Mouse (Mus musculus) erythroblast, embryonic 14.5 days (primary cell): ENCODE data around the gene Slc22a23.

Source experiments
- GATA1 ChIP-seq: IDR thresholded peaks from 2 replicates; pipeline ENCODE4 v1.6.1; 2012; ENCODE audit warnings: low read length, inconsistent platforms, mixed read lengths
- TAL1 ChIP-seq: IDR thresholded peaks from 3 replicates; pipeline ENCODE4 v1.6.1; 2012; ENCODE audit warnings: low read length, inconsistent platforms, mixed read lengths

- TF ChIP-seq GATA1 = no peak
- no peak for TF ChIP-seq TAL1
Measured at GRCm38 (mm10) chr13:34281360-34281759, 63.6 kb downstream of the Slc22a23 start.
